Mouse (Mus musculus): ENCODE results near the gene Washc2.
"Not testable (repeated sequence)": the region's sequence is repeated elsewhere in the genome, so short reads cannot be mapped to it uniquely, and the experiment has no call there.

Washc2 gene

GRCm38 (mm10) chr6:116207729-116208534, at the start of gene Washc2:
Gene Washc2, plus strand, starts transcription at chr6:116208038.
- peak; percentile 94 for DNase-seq (ENCODE audit: extremely low spot score)

DNA sequence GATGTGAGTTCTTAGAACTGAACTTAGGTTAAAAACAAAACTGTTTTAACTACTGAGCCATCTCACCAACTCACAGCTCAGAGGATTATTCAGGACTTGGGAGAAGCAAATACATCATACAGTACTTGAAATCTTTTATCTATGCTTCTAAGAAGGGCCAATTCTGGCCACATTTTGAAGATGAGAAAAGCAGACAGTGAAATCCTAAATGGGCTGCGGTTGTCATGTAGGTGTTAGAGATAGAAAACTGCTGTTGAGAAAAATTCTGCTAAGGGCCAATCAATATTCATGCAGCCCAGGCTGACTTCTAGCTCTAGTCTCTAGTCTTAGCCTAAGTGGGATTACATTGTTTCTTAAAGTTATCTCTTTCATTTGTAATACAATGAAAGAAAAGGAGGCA, 41.5 kb upstream of the Washc2 start:
- DNase-seq (ENCODE audit: extremely low spot score): no peak

GRCm38 (mm10) chr6:116173511-116174099, 34.2 kb upstream of the Washc2 start:
- not testable (repeated sequence) for DNase-seq (ENCODE audit: extremely low spot score)

DNA sequence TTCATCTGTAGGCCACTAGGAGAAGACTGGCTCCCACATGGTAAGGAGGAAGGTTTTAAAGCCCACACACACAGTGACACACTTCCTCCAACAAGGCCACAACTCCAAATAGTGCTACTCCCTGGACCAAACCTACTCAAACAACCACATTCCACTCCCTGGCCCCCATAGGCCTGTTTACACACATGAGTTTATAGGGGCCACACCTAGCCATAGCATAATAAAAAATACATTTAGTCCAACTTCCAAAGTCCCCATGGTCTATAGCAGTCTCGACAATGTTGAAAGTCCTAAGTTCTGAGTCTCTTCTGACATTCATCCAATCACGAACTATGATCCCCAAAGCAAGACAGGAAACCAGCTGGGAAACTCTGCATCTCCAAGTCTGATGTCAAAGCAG, 29.5 kb upstream of the Washc2 start:
- no peak for DNase-seq (ENCODE audit: extremely low spot score)

GRCm38 (mm10) chr6:116180731-116181130, 27.1 kb upstream of the Washc2 start:
- DNase-seq (ENCODE audit: extremely low spot score): no peak

DNA sequence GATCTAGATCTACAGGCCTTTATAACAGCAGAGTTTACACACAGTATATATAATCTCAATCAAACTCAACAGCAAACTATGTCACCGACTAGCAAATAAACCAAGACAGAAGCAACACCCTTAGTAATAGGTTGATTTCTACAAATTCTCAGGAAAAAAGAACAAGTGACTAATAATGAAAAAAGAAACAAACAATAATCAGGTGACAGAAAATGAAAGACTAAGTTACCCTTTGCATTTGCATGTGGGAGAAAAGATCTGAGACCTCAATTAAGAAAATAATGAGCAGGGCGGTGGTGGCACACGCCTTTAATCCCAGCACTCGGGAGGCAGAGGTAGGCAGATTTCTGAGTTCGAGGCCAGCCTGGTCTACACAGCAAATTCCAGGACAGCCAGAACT, 24.3 kb upstream of the Washc2 start:
- DNase-seq (ENCODE audit: extremely low spot score): no peak

DNA sequence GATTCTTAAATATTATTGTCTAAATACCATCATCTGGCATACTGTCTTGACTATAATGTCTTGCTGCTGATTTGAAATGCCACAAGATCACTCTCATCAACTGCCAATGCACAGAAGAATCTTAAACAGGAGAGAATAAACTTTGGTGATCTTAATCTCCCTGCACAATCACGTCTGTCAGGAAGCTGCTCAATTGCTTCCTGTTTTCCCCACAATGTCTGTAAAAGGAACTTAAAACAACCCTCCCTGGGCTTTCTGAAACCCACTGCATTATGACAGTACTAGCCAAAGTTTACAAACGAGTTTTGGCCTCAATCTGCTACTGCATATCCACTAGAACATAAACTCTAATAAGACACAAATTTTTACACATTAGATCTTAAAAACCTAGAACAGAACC, 21.4 kb upstream of the Washc2 start:
- DNase-seq (ENCODE audit: extremely low spot score): no peak

DNA sequence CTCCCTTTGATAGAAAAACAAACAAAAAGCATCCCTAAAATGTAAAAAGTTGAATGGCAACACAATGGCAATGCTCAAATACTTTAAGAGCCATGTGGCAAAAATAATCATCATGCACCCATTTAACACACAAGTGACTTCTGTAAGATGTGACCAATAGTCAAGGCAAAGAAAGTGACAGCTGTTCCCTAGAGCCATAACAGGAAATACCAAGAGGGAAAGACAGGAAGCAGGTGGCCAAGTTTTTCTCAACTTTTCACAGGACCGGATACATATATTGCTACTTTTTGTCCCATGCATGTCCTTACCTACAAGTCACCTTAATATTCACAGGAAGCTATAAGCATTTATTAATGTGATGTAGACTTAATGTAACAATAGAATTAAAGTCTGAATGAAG, 18.4 kb upstream of the Washc2 start:
- no peak for DNase-seq (ENCODE audit: extremely low spot score)

DNA sequence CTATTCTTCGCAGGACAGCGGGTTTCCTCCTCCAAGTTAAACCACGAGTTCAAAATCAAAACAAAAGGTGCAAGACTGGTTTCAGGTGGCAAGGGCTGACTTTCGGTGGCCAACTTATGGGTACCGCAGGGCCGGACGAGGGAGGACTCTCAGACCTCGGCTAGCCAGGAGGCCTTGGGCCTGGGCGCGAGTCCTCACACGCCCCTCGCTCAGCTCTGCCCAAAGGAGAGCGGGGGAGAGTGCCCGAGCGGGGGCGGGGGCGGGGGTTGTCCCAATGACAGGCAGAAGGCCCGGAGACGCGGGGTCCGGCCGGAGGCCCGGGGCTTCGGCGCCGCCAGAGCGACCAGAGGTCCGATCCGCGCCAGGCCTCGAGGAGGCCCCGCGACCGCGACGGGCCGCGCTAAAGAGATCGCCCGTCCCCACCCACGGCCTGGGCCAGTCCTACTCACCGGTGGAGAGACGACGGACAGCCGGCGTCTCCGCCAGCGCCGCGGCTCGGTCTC, 15.0 kb upstream of the Washc2 start:
- no peak for DNase-seq (ENCODE audit: extremely low spot score)

DNA sequence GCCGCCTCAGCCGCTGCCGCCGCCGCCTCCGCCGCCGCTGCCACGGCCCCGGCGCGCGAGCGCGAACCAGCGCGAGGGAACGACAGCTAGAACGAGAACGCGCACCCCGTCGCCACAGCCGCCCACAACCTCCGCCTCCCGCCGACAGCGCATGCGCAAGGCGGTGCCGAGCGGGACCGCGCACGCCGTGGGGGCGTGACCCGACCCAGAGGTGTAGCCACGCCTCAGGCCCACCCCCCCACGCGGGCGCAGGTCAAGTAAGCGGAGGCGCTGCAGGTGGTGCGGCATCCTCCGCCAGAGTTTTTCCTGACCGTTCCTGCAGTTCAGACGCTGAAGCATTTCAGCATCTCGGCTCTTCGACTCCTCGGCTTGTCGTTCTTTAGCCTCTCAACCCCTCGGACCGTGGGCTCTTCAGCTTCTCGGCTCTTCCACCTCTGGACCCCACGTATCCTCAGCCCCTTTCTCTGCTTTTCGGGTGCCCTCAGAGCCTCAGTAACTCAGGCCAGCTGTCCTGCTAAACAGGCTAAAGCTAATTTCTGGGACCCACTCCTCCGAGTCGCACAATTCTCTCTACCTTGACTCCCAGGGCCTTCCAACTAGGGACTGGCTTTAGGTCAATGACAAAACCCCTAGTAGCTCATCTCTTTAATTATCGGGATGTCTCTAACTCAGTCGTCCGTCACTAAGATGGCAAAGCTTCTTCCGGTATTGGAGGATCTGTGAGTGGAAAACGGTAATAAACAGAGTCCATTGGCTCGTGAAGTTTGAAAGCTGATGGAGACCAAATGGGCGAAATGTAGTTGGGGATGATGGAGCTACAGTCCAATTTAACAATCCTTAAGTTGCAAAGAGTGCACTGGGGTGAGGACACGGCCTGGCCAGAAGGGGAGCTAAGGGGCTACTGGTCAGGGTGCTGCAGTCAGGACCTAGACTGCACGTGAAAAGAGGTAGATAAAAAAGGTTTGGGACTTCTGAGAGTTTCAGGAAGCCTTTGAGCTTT, 14.1 kb upstream of the Washc2 start, which contains the start of gene Tmcc1:
Tmcc1 (minus strand) TSS at position 93 of the 1,000 bp plus-strand sequence.
- peak; percentile 99 for DNase-seq (ENCODE audit: extremely low spot score)

- DNase-seq (ENCODE audit: extremely low spot score): no peak
Measured at GRCm38 (mm10) chr6:116195811-116196210, 12.0 kb upstream of the Washc2 start.

- peak; percentile 5 for DNase-seq (ENCODE audit: extremely low spot score)
Measured at GRCm38 (mm10) chr6:116198173-116198572, 9.7 kb upstream of the Washc2 start.

- DNase-seq (ENCODE audit: extremely low spot score): no peak
Measured at GRCm38 (mm10) chr6:116199682-116200081, 8.2 kb upstream of the Washc2 start.

GRCm38 (mm10) chr6:116227767-116228166, 19.9 kb downstream of the Washc2 start:
- DNase-seq (ENCODE audit: extremely low spot score): no peak

DNA sequence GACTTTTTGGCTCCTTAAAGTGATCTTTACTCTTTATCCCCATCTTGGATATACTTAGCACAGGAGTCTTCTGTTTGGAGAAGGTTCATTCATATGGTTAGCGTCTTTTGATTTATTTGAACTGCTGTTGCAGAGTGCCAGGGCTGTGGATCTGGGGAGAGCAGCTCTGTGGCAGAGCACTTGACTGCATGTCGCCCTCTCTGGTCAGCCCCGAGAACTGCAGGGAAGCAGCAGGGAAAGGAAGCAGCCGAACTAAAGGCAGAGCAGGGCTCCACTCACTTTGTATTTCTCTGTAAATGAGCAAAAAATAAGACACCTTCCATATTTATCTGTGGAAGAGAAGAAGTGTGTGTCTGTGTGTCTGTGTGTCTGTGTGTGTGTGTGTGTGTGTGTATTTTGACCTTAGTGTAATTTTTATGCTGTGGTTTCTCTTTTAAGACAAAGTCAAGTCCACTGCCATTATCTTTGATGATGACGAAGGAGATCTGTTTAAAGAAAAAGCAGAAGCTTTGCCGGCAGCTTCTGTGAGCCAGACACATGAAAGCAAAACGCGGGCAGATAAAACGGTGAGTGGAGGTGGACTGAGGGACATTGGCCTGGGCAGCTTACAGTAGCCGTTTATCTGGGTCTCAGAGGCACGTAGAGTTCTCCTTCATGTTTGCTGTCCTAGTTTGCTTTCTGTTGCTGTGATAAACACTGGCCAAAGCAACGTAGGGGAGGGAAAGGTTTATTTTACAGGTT, 21.1 kb downstream of the Washc2 start:
- DNase-seq (ENCODE audit: extremely low spot score): peak; percentile 63

GRCm38 (mm10) chr6:116234821-116235220, 27.0 kb downstream of the Washc2 start:
- not testable (repeated sequence) for DNase-seq (ENCODE audit: extremely low spot score)

GRCm38 (mm10) chr6:116235336-116235735, 27.5 kb downstream of the Washc2 start:
- DNase-seq (ENCODE audit: extremely low spot score): no peak

DNA sequence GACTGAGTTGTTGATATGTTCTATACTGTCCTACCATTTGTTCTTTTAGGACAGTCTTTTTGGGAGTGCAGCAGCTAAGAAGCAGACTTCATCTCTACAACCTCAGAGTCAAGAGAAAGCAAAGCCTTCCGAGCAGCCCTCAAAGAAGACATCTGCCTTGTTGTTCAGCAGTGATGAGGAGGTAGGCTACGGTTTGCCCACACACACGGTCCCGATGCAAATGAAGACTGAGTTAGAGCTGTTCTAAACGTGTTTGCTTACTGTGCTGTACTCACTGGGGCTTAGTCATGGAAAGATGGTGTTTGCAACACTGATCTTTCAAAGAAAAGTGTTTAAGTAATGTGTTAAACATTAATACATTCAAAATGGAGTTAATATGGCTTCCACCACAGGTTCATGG, 30.2 kb downstream of the Washc2 start:
- no peak for DNase-seq (ENCODE audit: extremely low spot score)

DNA sequence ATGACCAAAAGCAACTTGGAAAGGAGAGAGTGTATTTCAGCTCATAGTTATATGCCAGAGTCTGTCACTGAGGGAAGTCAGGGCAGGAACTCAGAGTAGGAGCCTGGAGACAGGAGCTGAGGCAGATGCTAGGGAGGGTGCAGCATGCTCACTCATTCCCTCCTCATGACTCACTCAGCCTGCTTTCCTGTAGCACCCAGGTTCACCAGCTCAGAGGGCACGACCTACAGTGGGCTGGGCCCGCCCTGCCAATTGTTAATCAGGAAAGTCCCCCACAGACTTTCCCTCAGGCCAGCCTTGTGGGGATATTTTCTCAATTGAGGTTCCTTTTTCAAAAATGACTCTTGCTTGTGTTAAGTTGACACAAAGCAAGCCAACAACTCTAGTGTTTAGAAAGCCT, 32.5 kb downstream of the Washc2 start:
- no peak for DNase-seq (ENCODE audit: extremely low spot score)

DNA sequence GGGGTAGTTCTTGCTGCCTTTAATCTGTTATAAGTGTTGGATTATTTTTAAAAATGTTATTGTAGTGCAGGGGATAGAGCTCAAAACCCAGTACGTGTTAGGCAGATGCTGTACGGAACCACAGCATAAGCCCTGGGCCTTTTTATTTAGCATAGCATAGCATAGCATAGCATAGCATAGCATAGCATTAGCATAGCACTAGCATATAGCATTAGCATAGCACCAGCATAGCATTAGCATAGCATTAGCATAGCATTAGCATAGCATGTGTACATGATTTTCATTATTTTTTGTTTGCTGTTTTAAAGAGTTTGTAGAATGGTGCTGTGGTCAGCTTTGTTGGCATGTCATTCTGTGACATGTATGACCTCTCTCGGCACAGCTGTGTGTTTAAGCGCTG, 51.8 kb downstream of the Washc2 start:
- no peak for DNase-seq (ENCODE audit: extremely low spot score)

DNA sequence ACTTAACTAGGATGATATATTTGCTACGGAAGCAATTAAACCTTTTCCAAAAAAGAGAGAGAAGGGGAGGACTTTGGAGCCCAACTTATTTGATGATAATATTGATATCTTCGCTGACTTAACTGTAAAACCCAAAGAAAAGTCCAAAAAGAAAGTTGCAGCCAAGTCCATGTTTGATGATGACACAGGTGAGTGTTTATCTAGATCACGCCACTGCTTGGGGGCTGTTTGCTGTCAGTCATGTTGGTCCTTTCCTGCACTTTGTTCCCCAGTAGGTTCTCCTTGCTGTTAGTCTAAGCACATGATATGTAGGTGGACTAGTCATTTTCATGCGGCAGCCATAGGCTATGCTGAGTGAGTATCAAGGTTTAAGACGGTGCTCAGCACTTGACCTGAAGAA, 52.6 kb downstream of the Washc2 start:
- DNase-seq (ENCODE audit: extremely low spot score): no peak
